Mouse (Mus musculus): ENCODE measurements at regions not wholly inside any gene's neighbourhood (a gene's known extent, or its start where the extent isn't known, plus 50 kb on each side); places are given as distances from the start of the nearest gene placed in this dataset.

- Histone ChIP-seq H3K4me3 (ENCODE audit: insufficient read depth, poor library complexity, severe bottlenecking) (no peak overlapping the region), H3K79me2 (ENCODE audit: control insufficient read depth, insufficient read depth) (no peaks in the 10 kb centered on the region), H3K27me3 (ENCODE audit: control insufficient read depth, insufficient read depth, insufficient read length) (no peaks in the 10 kb centered on the region)
These were observed 96.4 kb downstream of the Nedd1 start for GRCm38 (mm10) chr10:92625781-92626180.

GRCm38 (mm10) chr10:92615684-92616379, 106.4 kb downstream of the Nedd1 start:
- TF ChIP-seq FOSL1 (IDR thresholded peaks at IDR 0.05; ENCODE audit: insufficient read depth, low read length, poor library complexity, severe bottlenecking) (no peak), USF1 (IDR thresholded peaks at IDR 0.05; ENCODE audit: low read depth) (no peak), MYOD1 (IDR thresholded peaks at IDR 0.05; ENCODE audit: control insufficient read depth, insufficient read length, low read depth) (no peak), CEBPB (IDR thresholded peaks at IDR 0.05; ENCODE audit: low read depth) (no peak), MAX (IDR thresholded peaks at IDR 0.05) (no peak), CTCF (IDR thresholded peaks at IDR 0.05; ENCODE audit: control insufficient read depth, insufficient read depth, insufficient read length) (no peak), MYOG (IDR thresholded peaks at IDR 0.05; ENCODE audit: control insufficient read depth, extremely low read depth, insufficient read length) (no peak)
- H3K27me3 ChIP-seq (ENCODE audit: control insufficient read depth, insufficient read depth, insufficient read length) = no peaks in the 10 kb centered on the region
- no peaks in the 10 kb centered on the region for H3K79me3 ChIP-seq (ENCODE audit: low read depth)
- no peak overlapping the region for H3K4me3 ChIP-seq (ENCODE audit: insufficient read depth, poor library complexity, severe bottlenecking)
- H3K36me3 ChIP-seq (ENCODE audit: control insufficient read depth, insufficient read depth) = no peaks in the 10 kb centered on the region
- no peak overlapping the region for H3ac ChIP-seq (ENCODE audit: control insufficient read depth, insufficient read length, low read depth)
- H3K79me2 ChIP-seq (ENCODE audit: control insufficient read depth, insufficient read depth) = no peaks in the 10 kb centered on the region

More at GRCm38 (mm10) chr10:92625781-92626180, 96.4 kb downstream of the Nedd1 start:
- TF ChIP-seq MAX (IDR thresholded peaks at IDR 0.05) = no peak
- no peak for TF ChIP-seq MYOG (IDR thresholded peaks at IDR 0.05; ENCODE audit: control insufficient read depth, extremely low read depth, insufficient read length)
- TF ChIP-seq CTCF (IDR thresholded peaks at IDR 0.05; ENCODE audit: control insufficient read depth, insufficient read depth, insufficient read length) = no peak
- no peak for TF ChIP-seq MYOD1 (IDR thresholded peaks at IDR 0.05; ENCODE audit: control insufficient read depth, insufficient read length, low read depth)
- no peak for TF ChIP-seq FOSL1 (IDR thresholded peaks at IDR 0.05; ENCODE audit: insufficient read depth, low read length, poor library complexity, severe bottlenecking)
- no peak for TF ChIP-seq USF1 (IDR thresholded peaks at IDR 0.05; ENCODE audit: low read depth)
- no peak for TF ChIP-seq CEBPB (IDR thresholded peaks at IDR 0.05; ENCODE audit: low read depth)
- Histone ChIP-seq H3ac (ENCODE audit: control insufficient read depth, insufficient read length, low read depth) (no peak overlapping the region), H3K36me3 (ENCODE audit: control insufficient read depth, insufficient read depth) (no peaks in the 10 kb centered on the region), H3K79me3 (ENCODE audit: low read depth) (no peaks in the 10 kb centered on the region)

GRCm38 (mm10) chr10:92614341-92614740, 107.9 kb downstream of the Nedd1 start:
- TF ChIP-seq MYOG (IDR thresholded peaks at IDR 0.05; ENCODE audit: control insufficient read depth, extremely low read depth, insufficient read length) = no peak
- TF ChIP-seq CEBPB (IDR thresholded peaks at IDR 0.05; ENCODE audit: low read depth) = no peak
- TF ChIP-seq USF1 (IDR thresholded peaks at IDR 0.05; ENCODE audit: low read depth) = no peak
- no peak for TF ChIP-seq FOSL1 (IDR thresholded peaks at IDR 0.05; ENCODE audit: insufficient read depth, low read length, poor library complexity, severe bottlenecking)
- no peak for TF ChIP-seq MYOD1 (IDR thresholded peaks at IDR 0.05; ENCODE audit: control insufficient read depth, insufficient read length, low read depth)
- TF ChIP-seq MAX (IDR thresholded peaks at IDR 0.05) = no peak
- Histone ChIP-seq H3ac (ENCODE audit: control insufficient read depth, insufficient read length, low read depth) (no peak overlapping the region), H3K27me3 (ENCODE audit: control insufficient read depth, insufficient read depth, insufficient read length) (no peaks in the 10 kb centered on the region), H3K79me2 (ENCODE audit: control insufficient read depth, insufficient read depth) (no peaks in the 10 kb centered on the region), H3K79me3 (ENCODE audit: low read depth) (no peaks in the 10 kb centered on the region), H3K4me3 (ENCODE audit: insufficient read depth, poor library complexity, severe bottlenecking) (no peak overlapping the region), H3K36me3 (ENCODE audit: control insufficient read depth, insufficient read depth) (no peaks in the 10 kb centered on the region)

- Histone ChIP-seq H3K4me3 (ENCODE audit: insufficient read depth, poor library complexity, severe bottlenecking) (no peak overlapping the region), H3K79me3 (ENCODE audit: low read depth) (no peaks in the 10 kb centered on the region), H3K79me2 (ENCODE audit: control insufficient read depth, insufficient read depth) (no peaks in the 10 kb centered on the region), H3ac (ENCODE audit: control insufficient read depth, insufficient read length, low read depth) (no peak overlapping the region), H3K27me3 (ENCODE audit: control insufficient read depth, insufficient read depth, insufficient read length) (no peaks in the 10 kb centered on the region), H3K36me3 (ENCODE audit: control insufficient read depth, insufficient read depth) (no peaks in the 10 kb centered on the region)
- TF ChIP-seq CTCF (IDR thresholded peaks at IDR 0.05; ENCODE audit: control insufficient read depth, insufficient read depth, insufficient read length) = no peak
- no peak for TF ChIP-seq CEBPB (IDR thresholded peaks at IDR 0.05; ENCODE audit: low read depth)
- TF ChIP-seq MYOG (IDR thresholded peaks at IDR 0.05; ENCODE audit: control insufficient read depth, extremely low read depth, insufficient read length) = no peak
- no peak for TF ChIP-seq MAX (IDR thresholded peaks at IDR 0.05)
- TF ChIP-seq USF1 (IDR thresholded peaks at IDR 0.05; ENCODE audit: low read depth) = no peak
- no peak for TF ChIP-seq MYOD1 (IDR thresholded peaks at IDR 0.05; ENCODE audit: control insufficient read depth, insufficient read length, low read depth)
- TF ChIP-seq FOSL1 (IDR thresholded peaks at IDR 0.05; ENCODE audit: insufficient read depth, low read length, poor library complexity, severe bottlenecking) = no peak
These were observed 111.2 kb downstream of the Nedd1 start for GRCm38 (mm10) chr10:92611060-92611459.

GRCm38 (mm10) chr10:92606761-92607160, 115.5 kb downstream of the Nedd1 start:
- H3ac ChIP-seq (ENCODE audit: control insufficient read depth, insufficient read length, low read depth) = no peak overlapping the region
- no peak overlapping the region for H3K4me3 ChIP-seq (ENCODE audit: insufficient read depth, poor library complexity, severe bottlenecking)
- H3K27me3 ChIP-seq (ENCODE audit: control insufficient read depth, insufficient read depth, insufficient read length) = no peaks in the 10 kb centered on the region
- no peaks in the 10 kb centered on the region for H3K36me3 ChIP-seq (ENCODE audit: control insufficient read depth, insufficient read depth)
- no peaks in the 10 kb centered on the region for H3K79me2 ChIP-seq (ENCODE audit: control insufficient read depth, insufficient read depth)
- H3K79me3 ChIP-seq (ENCODE audit: low read depth) = no peaks in the 10 kb centered on the region
- TF ChIP-seq CEBPB (IDR thresholded peaks at IDR 0.05; ENCODE audit: low read depth) (no peak), MYOG (IDR thresholded peaks at IDR 0.05; ENCODE audit: control insufficient read depth, extremely low read depth, insufficient read length) (no peak), MYOD1 (IDR thresholded peaks at IDR 0.05; ENCODE audit: control insufficient read depth, insufficient read length, low read depth) (no peak), CTCF (IDR thresholded peaks at IDR 0.05; ENCODE audit: control insufficient read depth, insufficient read depth, insufficient read length) (no peak), FOSL1 (IDR thresholded peaks at IDR 0.05; ENCODE audit: insufficient read depth, low read length, poor library complexity, severe bottlenecking) (no peak), MAX (IDR thresholded peaks at IDR 0.05) (no peak), USF1 (IDR thresholded peaks at IDR 0.05; ENCODE audit: low read depth) (no peak)
